Mouse (Mus musculus): ENCODE results near the gene Cnot3. TPM values are rescaled to one million over a fixed set of nuclear protein-coding genes. Genes with fewer than 3 reads are reported as not detected.
A peak's percentile ranks its signal among the peaks of the same experiment; 100 is the strongest.
"Not testable (repeated sequence)": the region's sequence is repeated elsewhere in the genome, so short reads cannot be mapped to it uniquely, and the experiment has no call there.

The Cnot3 gene
- polyA plus RNA-seq, 1 experiment from 2014 or later = 57.4 TPM

GRCm38 (mm10) chr7:3705461-3705860 lies 60.4 kb downstream of the Cnot3 start:
- DNase-seq (ENCODE audit: low spot score); H3K4me1 ChIP-seq (ENCODE audit: control insufficient read depth, insufficient read depth, low read length); H3K27ac ChIP-seq (replicated peaks; ENCODE audit: low read depth, low read length); H3K27me3 ChIP-seq (ENCODE audit: control insufficient read depth, insufficient read depth, low read length); ATAC-seq (replicated peaks; ENCODE audit: insufficient number of reproducible peaks, low FRiP score, low TSS enrichment, low read depth); H3K36me3 ChIP-seq (replicated peaks; ENCODE audit: control insufficient read depth, insufficient read depth, low read depth, low read length); H3K9me3 ChIP-seq (replicated peaks; ENCODE audit: control insufficient read depth, low read length): not testable (repeated sequence)
- WGBS = 5% methylated on average over 6 of the region's 7 CpGs
- Histone ChIP-seq H3K4me3 (ENCODE audit: low read depth, low read length) (peak overlapping the region; percentile 62), H3K4me2 (ENCODE audit: low read depth, low read length) (peak overlapping the region; percentile 83), H3K9ac (replicated peaks; ENCODE audit: low read length) (peak overlapping the region; percentile 70)

DNA sequence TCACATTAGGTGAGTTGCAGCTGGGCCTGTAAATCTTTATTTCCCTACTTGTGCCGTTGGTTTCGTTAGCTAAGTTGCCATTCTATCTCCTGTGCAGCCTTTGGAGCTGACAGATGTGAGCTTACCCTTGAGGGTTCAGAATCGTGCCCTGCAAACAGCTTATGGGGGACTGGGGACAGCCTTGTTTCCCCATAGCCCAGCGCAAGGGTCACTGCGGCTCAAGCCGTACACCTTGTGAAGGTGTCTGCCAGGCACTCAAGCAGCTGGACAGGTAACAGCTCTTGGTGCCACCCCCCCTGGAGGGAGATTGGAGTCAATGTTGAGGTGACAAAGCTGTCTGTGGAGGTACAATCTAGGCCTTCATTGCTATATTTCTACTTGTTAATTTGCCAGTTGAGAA lies 60.8 kb downstream of the Cnot3 start:
- Histone ChIP-seq H3K4me2 (ENCODE audit: low read depth, low read length) (peak overlapping the region; percentile 83), H3K9me3 (replicated peaks; ENCODE audit: control insufficient read depth, low read length) (no peaks in the 10 kb centered on the region), H3K9ac (replicated peaks; ENCODE audit: low read length) (peak overlapping the region; percentile 70), H3K36me3 (replicated peaks; ENCODE audit: control insufficient read depth, insufficient read depth, low read depth, low read length) (peaks cover 4% of the 10 kb centered on the region; the same call in 1 of the 2 replicates), H3K27me3 (ENCODE audit: control insufficient read depth, insufficient read depth, low read length) (no peaks in the 10 kb centered on the region), H3K4me3 (ENCODE audit: low read depth, low read length) (peak overlapping the region; percentile 62), H3K4me1 (ENCODE audit: control insufficient read depth, insufficient read depth, low read length) (peaks cover 4% of the 10 kb centered on the region; the same call in 1 of the 2 replicates), H3K27ac (replicated peaks; ENCODE audit: low read depth, low read length) (peak overlapping the region; percentile 35; the same call in 1 of the 2 replicates)
- DNase-seq (ENCODE audit: low spot score) (no peak), ATAC-seq (replicated peaks; ENCODE audit: insufficient number of reproducible peaks, low FRiP score, low TSS enrichment, low read depth) (no peak)
- WGBS = 34% methylated on average over 6 of the region's 6 CpGs

DNA sequence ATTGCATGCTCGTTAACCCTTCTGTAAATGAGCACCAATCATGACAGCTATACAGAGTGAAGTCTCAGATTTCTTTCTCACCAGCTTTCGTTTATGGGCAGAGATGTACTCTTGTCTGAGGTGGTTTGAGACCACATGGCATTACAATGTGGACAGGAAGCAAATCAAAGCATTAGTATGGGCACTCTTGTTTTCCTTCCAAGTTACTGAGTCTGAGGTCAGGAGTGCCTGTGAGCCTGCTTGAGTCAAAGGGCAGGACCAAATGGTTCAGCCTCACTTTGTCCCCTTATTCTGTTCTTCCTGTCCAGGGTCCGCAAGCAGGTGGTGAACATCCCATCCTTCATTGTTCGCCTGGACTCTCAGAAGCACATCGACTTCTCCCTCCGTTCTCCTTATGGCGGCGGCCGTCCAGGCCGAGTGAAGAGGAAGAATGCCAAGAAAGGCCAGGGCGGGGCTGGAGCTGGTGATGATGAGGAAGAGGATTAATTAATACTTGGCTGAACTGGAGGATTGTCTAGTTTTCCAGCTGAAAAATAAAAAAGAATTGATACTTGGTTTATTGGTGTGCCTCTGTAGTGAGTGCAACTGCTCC lies 61.4 kb downstream of the Cnot3 start:
- no peaks in the 10 kb centered on the region for H3K27me3 ChIP-seq (ENCODE audit: control insufficient read depth, insufficient read depth, low read length)
- no peak overlapping the region; the same call in 1 of the 2 replicates for H3K27ac ChIP-seq (replicated peaks; ENCODE audit: low read depth, low read length)
- no peak for ATAC-seq (replicated peaks; ENCODE audit: insufficient number of reproducible peaks, low FRiP score, low TSS enrichment, low read depth)
- peak overlapping the region; percentile 83 for H3K4me2 ChIP-seq (ENCODE audit: low read depth, low read length)
- peaks cover 4% of the 10 kb centered on the region; the same call in 1 of the 2 replicates for H3K36me3 ChIP-seq (replicated peaks; ENCODE audit: control insufficient read depth, insufficient read depth, low read depth, low read length)
- 62% methylated on average over 11 of the region's 11 CpGs for WGBS
- H3K9ac ChIP-seq (replicated peaks; ENCODE audit: low read length) = peak overlapping the region; percentile 70
- peak overlapping the region; percentile 62 for H3K4me3 ChIP-seq (ENCODE audit: low read depth, low read length)
- no peaks in the 10 kb centered on the region for H3K9me3 ChIP-seq (replicated peaks; ENCODE audit: control insufficient read depth, low read length)
- H3K4me1 ChIP-seq (ENCODE audit: control insufficient read depth, insufficient read depth, low read length) = peaks cover 4% of the 10 kb centered on the region; the same call in 1 of the 2 replicates
- DNase-seq (ENCODE audit: low spot score) = no peak

- no peak overlapping the region; the same call in 1 of the 2 replicates for H3K4me2 ChIP-seq (ENCODE audit: low read depth, low read length)
- 0 out of 2 replicates have a peak overlapping the region, but pooled peaks have one; percentile 18 for H3K9ac ChIP-seq (replicated peaks; ENCODE audit: low read length)
- no peaks in the 10 kb centered on the region for H3K9me3 ChIP-seq (replicated peaks; ENCODE audit: control insufficient read depth, low read length)
- H3K4me3 ChIP-seq (ENCODE audit: low read depth, low read length) = no peak overlapping the region
- DNase-seq (ENCODE audit: low spot score) (no peak), ATAC-seq (replicated peaks; ENCODE audit: insufficient number of reproducible peaks, low FRiP score, low TSS enrichment, low read depth) (no peak)
- peaks cover 4% of the 10 kb centered on the region; the same call in 1 of the 2 replicates for H3K4me1 ChIP-seq (ENCODE audit: control insufficient read depth, insufficient read depth, low read length)
- no peak overlapping the region for H3K27ac ChIP-seq (replicated peaks; ENCODE audit: low read depth, low read length)
- WGBS = 67% methylated on average over 4 of the region's 4 CpGs
- H3K27me3 ChIP-seq (ENCODE audit: control insufficient read depth, insufficient read depth, low read length) = no peaks in the 10 kb centered on the region
- H3K36me3 ChIP-seq (replicated peaks; ENCODE audit: control insufficient read depth, insufficient read depth, low read depth, low read length) = peaks cover 4% of the 10 kb centered on the region; the same call in 1 of the 2 replicates
These were observed 62.0 kb downstream of the Cnot3 start for GRCm38 (mm10) chr7:3707027-3707426.

- H3K27ac ChIP-seq (replicated peaks; ENCODE audit: low read depth, low read length) = no peak overlapping the region
- H3K9ac ChIP-seq (replicated peaks; ENCODE audit: low read length) = no peak overlapping the region
- H3K27me3 ChIP-seq (ENCODE audit: control insufficient read depth, insufficient read depth, low read length) = no peaks in the 10 kb centered on the region
- 28% methylated on average over 7 of the region's 7 CpGs for WGBS
- H3K4me2 ChIP-seq (ENCODE audit: low read depth, low read length) = no peak overlapping the region
- no peak overlapping the region for H3K4me3 ChIP-seq (ENCODE audit: low read depth, low read length)
- H3K36me3 ChIP-seq (replicated peaks; ENCODE audit: control insufficient read depth, insufficient read depth, low read depth, low read length) = peaks cover 4% of the 10 kb centered on the region; the same call in 1 of the 2 replicates
- H3K4me1 ChIP-seq (ENCODE audit: control insufficient read depth, insufficient read depth, low read length) = peaks cover 4% of the 10 kb centered on the region; the same call in 1 of the 2 replicates
- ATAC-seq (replicated peaks; ENCODE audit: insufficient number of reproducible peaks, low FRiP score, low TSS enrichment, low read depth) (no peak), DNase-seq (ENCODE audit: low spot score) (peak; percentile 19)
- no peaks in the 10 kb centered on the region for H3K9me3 ChIP-seq (replicated peaks; ENCODE audit: control insufficient read depth, low read length)
These were observed 62.7 kb downstream of the Cnot3 start for GRCm38 (mm10) chr7:3707568-3708413.

GRCm38 (mm10) chr7:3708447-3708980 lies 63.4 kb downstream of the Cnot3 start:
- not testable (repeated sequence) for H3K4me1 ChIP-seq (ENCODE audit: control insufficient read depth, insufficient read depth, low read length); H3K27me3 ChIP-seq (ENCODE audit: control insufficient read depth, insufficient read depth, low read length); H3K9me3 ChIP-seq (replicated peaks; ENCODE audit: control insufficient read depth, low read length); H3K4me3 ChIP-seq (ENCODE audit: low read depth, low read length); H3K4me2 ChIP-seq (ENCODE audit: low read depth, low read length); DNase-seq (ENCODE audit: low spot score); H3K9ac ChIP-seq (replicated peaks; ENCODE audit: low read length); H3K36me3 ChIP-seq (replicated peaks; ENCODE audit: control insufficient read depth, insufficient read depth, low read depth, low read length); ATAC-seq (replicated peaks; ENCODE audit: insufficient number of reproducible peaks, low FRiP score, low TSS enrichment, low read depth); H3K27ac ChIP-seq (replicated peaks; ENCODE audit: low read depth, low read length)
- WGBS = 36% methylated on average over 5 of the region's 5 CpGs

DNA sequence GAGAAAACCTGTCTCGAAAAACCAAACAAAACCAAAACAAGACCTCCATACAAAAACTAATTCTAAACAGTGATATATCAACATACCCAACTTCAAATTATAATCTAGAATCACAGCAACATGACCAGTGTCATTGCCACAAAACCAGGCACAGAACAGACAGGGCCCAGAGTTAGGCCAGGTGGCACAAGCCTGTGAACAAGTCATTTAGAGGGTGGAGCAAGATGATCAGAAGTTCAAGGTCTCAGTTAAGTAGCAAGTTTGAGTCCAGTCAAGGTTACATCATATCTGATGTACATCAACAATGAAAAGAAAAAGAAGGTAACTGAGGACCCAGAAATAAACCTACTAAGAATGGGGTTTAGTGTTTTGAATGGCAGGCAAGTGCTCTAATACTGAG lies 63.9 kb downstream of the Cnot3 start:
- H3K36me3 ChIP-seq (replicated peaks; ENCODE audit: control insufficient read depth, insufficient read depth, low read depth, low read length) = peaks cover 4% of the 10 kb centered on the region; the same call in 1 of the 2 replicates
- no peaks in the 10 kb centered on the region for H3K27me3 ChIP-seq (ENCODE audit: control insufficient read depth, insufficient read depth, low read length)
- H3K4me1 ChIP-seq (ENCODE audit: control insufficient read depth, insufficient read depth, low read length) = peaks cover 4% of the 10 kb centered on the region; the same call in 1 of the 2 replicates
- WGBS = 82% methylated on average over 1 of the region's 1 CpGs
- H3K4me3 ChIP-seq (ENCODE audit: low read depth, low read length) = no peak overlapping the region
- H3K4me2 ChIP-seq (ENCODE audit: low read depth, low read length) = no peak overlapping the region
- H3K9ac ChIP-seq (replicated peaks; ENCODE audit: low read length) = no peak overlapping the region
- ATAC-seq (replicated peaks; ENCODE audit: insufficient number of reproducible peaks, low FRiP score, low TSS enrichment, low read depth) = no peak
- no peak overlapping the region for H3K27ac ChIP-seq (replicated peaks; ENCODE audit: low read depth, low read length)
- no peak for DNase-seq (ENCODE audit: low spot score)
- H3K9me3 ChIP-seq (replicated peaks; ENCODE audit: control insufficient read depth, low read length) = no peaks in the 10 kb centered on the region
